Mouse (Mus musculus): ENCODE measurements around the gene Ap3b2.
"Not testable (repeated sequence)": the region's sequence is repeated elsewhere in the genome, so short reads cannot be mapped to it uniquely, and the experiment has no call there.

The Ap3b2 gene

GRCm38 (mm10) chr7:81478261-81478660 is 15.5 kb downstream of the Ap3b2 start:
- in situ Hi-C loops (cut with MboI, MseI), result not testable (repeated sequence)

DNA sequence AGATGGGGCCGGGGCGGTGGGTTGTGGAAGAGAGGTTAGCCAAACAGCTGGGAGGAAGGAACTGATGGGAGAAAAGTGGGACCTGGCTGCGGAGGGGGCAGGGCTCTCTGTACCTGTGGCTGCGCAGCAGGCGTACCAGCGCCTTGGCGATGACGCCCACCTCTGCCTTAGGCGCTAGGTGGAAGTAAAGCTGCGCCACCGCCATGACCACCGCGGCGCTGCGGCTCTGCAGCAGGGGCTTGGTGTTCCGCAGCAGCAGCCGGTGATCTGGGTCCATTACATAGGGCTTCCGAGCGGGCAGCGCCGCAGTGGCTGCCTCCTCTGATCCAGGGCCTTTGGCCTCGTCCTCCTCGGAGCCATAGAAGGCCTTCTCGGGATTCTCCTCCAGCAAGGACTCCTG is 16.9 kb downstream of the Ap3b2 start:
- in situ Hi-C loops (cut with MboI, MseI), result no loop called here

DNA sequence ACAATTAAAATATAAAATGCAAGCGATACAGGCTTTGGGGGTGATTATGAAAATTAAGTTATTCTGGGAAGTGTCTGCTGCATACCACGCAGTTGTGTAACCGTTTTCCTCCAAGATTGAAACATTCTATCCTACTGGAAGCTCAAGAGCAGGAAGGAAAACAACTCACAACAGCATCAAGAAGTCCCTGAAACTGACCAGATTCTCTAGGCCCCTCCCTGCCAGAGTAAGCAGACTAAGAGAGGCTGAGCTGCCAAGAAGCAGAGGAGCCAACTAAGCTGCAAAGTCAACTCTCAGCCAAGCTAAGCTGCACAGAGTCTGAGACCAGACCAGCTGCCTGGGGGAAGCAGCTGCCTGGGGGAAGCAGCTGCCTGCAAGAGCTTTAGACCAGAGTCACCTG is 18.5 kb downstream of the Ap3b2 start:
- in situ Hi-C loops (cut with MboI, MseI), result no loop called here

DNA sequence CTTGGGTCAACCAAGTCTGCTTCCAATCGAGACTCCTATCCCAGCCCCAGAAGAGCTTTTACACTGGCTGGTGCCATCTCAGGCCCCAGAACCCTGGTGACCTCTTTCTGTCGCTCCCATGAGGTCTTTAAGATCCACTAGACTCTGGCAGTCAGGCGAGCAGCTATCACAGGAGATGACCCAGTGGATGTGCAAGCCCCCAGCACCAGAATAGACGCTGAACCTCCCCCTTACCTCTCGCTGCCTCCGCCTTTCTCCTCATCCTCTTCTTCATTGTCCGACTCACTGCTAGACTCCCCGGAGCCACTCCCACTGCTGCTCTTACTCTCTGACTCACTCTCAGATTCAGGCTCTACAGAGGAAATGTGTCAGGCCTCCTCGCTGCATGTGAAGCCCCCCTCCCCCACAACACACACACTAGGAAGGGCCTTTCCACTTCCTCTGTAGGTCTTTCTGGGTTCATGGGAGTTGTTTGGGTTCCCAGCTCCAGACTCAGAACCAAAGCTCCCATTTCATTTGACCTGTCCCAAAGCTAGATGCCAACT is 28.7 kb downstream of the Ap3b2 start:
- in situ Hi-C loops (cut with MboI, MseI), result no loop called here

DNA sequence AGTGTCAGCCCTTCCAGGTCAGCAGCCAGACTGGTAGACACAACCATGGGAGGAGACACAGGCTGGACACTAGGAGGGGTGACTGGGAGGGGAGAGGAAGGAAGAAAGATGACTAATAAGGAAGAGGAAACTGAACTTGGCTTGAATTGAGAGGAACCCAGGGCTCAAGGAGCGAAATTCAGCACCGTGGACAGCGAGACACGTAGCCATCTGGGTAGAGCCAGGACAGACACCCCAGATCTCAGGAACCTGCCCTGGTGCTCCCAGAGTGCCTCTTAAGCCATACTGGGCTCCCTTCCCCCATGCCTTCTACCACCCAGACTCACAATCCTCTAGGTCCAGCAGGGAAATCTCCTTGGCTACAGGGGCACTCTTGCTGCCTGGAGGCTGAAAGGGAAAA is 29.6 kb downstream of the Ap3b2 start:
- in situ Hi-C loops (cut with MboI, MseI), result no loop called here

GRCm38 (mm10) chr7:81462815-81463214 is 30.9 kb downstream of the Ap3b2 start:
- in situ Hi-C loops (cut with MboI, MseI), result no loop called here

DNA sequence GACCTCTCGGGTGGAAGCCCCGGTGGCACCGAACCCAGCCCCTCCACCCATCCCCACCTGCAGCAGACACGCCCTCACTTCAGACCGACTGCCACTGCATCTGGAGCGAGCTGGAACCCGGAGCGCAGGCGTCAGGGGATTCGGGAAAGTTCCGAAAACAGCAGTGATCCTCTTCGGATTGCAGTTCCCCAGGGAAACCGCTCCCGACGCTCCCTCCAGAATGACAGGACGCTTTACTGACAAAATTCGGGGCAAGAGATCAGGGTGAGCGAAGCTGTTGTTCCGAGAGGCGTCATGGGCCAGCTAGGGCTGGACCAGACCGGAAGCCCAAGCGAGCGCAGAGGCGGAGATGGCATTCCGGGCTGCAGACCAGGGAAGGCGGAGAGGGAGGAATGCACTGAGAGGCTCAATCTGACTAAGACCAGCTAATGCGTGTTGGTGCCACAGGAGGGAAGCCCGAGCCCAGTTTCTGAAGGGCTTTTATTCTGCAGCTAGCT is 38.5 kb downstream of the Ap3b2 start, which contains the start of gene Cpeb1:
TSS of gene Cpeb1 (minus strand) at position 311 of the 497 bp plus-strand sequence.
- in situ Hi-C loops (cut with MboI, MseI), result no loop called here

- in situ Hi-C loops (cut with MboI, MseI), result no loop called here
These were observed 39.2 kb downstream of the Ap3b2 start for GRCm38 (mm10) chr7:81454331-81455039.

- in situ Hi-C loops (cut with MboI, MseI), result no loop called here
These were observed 40.1 kb downstream of the Ap3b2 start for GRCm38 (mm10) chr7:81453443-81454274.

- in situ Hi-C loops (cut with MboI, MseI), result no loop called here
These were observed 40.7 kb downstream of the Ap3b2 start for GRCm38 (mm10) chr7:81452971-81453441.
